Mouse (Mus musculus): Measurements from ENCODE around the gene Zmiz1. TPM values are rescaled to one million over a fixed set of nuclear protein-coding genes. Genes with fewer than 3 reads are reported as not detected.

Zmiz1 gene
- total and polyA plus RNA-seq, 3 experiments: 3.7 to 45.8 (median 11.1) TPM

GRCm38 (mm10) chr14:25607968-25608491 is 149.0 kb downstream of the Zmiz1 start (continued):
- TF ChIP-seq ZKSCAN1 (IDR thresholded peaks at IDR 0.05; ENCODE audit: borderline replicate concordance, low read depth, low read length) (no peak), MAZ (IDR thresholded peaks at IDR 0.05; ENCODE audit: low read depth, low read length) (no peak), MXI1 (IDR thresholded peaks at IDR 0.05; ENCODE audit: low read depth, low read length) (peak; percentile 86), USF2 (conservative IDR thresholded peaks at IDR 0.05; ENCODE audit: low read depth, low read length) (no peak), NELFE (IDR thresholded peaks at IDR 0.05; ENCODE audit: low read depth, low read length) (peak; percentile 46; the same call in 1 of the 2 replicates), POLR2AphosphoS2 (IDR thresholded peaks at IDR 0.05; ENCODE audit: low read depth, low read length) (no peak), PAX5 (IDR thresholded peaks at IDR 0.05; ENCODE audit: low read length) (no peak), CHD2 (IDR thresholded peaks at IDR 0.05; ENCODE audit: low read length) (no peak), NRF1 (IDR thresholded peaks at IDR 0.05; ENCODE audit: low read depth, low read length) (peak; percentile 41; the same call in 1 of the 2 replicates), IRF4 (IDR thresholded peaks at IDR 0.05; ENCODE audit: low read depth, low read length) (no peak; the same call in 1 of the 2 replicates), MEF2A (IDR thresholded peaks at IDR 0.05; ENCODE audit: borderline replicate concordance, low read depth, low read length) (peak; percentile 53; the same call in 1 of the 2 replicates), HCFC1 (IDR thresholded peaks at IDR 0.05; ENCODE audit: low read depth, low read length) (peak; percentile 61), RAD21 (IDR thresholded peaks at IDR 0.05; ENCODE audit: low read depth, low read length) (no peak; the same call in none of the 2 replicates), JUND (conservative IDR thresholded peaks at IDR 0.05; ENCODE audit: low read depth, low read length) (no peak), CHD1 (IDR thresholded peaks at IDR 0.05; ENCODE audit: low read depth, low read length) (no peak), UBTF (IDR thresholded peaks at IDR 0.05; ENCODE audit: low read depth, low read length) (no peak), GABPA (IDR thresholded peaks at IDR 0.05; ENCODE audit: insufficient replicate concordance, low read depth, low read length) (no peak), ZMIZ1 (IDR thresholded peaks at IDR 0.05; ENCODE audit: low read depth, low read length) (no peak; the same call in 1 of the 2 replicates), EP300 (IDR thresholded peaks at IDR 0.05; ENCODE audit: low read length) (no peak), SIN3A (IDR thresholded peaks at IDR 0.05; ENCODE audit: low read length) (peak; percentile 68; the same call in 1 of the 2 replicates), TCF12 (IDR thresholded peaks at IDR 0.05; ENCODE audit: low read depth, low read length) (peak; percentile 66)

- H3K27ac ChIP-seq (ENCODE audit: insufficient read depth, low read depth): 0 out of 2 replicates have a peak overlapping the region, but pooled peaks have one; percentile 19
- peak overlapping the region; percentile 61 to 75 (median 75) for H3K4me3 ChIP-seq (replicated peaks in 1 of 3; ENCODE audit: low read depth in 2 of 3, low read length in 2 of 3, poor library complexity in 1 of 3)
- dilution Hi-C loops (cut with MboI; ENCODE audit: extremely low pct_ligation_motif_present, extremely low pct_unique_long_range_greater_than_20kb, low sequenced_read_pairs) (no loop called here), in situ Hi-C loops (cut with MboI; ENCODE audit: low pct_ligation_motif_present, low pct_unique_long_range_greater_than_20kb, low sequenced_read_pairs) (loop anchor here (25.0 kb wide), 1 partner anchor 1121 kb away; the partner anchor contains the start of genes Polr3a and Rps24)
- peaks cover 8% of the 10 kb centered on the region; the same call in 1 of the 2 replicates for H3K79me2 ChIP-seq (replicated peaks; ENCODE audit: control insufficient read depth, extremely low read depth, insufficient read depth, poor library complexity, severe bottlenecking)
- H3K4me1 ChIP-seq (ENCODE audit: control insufficient read depth in 1 of 2, insufficient read depth in 2 of 2): peaks cover 22 to 55% of the 10 kb centered on the region in 2 experiments
- H3K27me3 ChIP-seq (replicated peaks): no peaks in the 10 kb centered on the region
- TF ChIP-seq JUND (conservative IDR thresholded peaks at IDR 0.05; ENCODE audit: low read depth, low read length) (no peak), USF2 (conservative IDR thresholded peaks at IDR 0.05; ENCODE audit: low read depth, low read length) (no peak), MAFK (IDR thresholded peaks at IDR 0.05; ENCODE audit: insufficient replicate concordance, low read length) (no peak), IRF4 (IDR thresholded peaks at IDR 0.05; ENCODE audit: low read depth, low read length) (no peak), TBP (conservative IDR thresholded peaks at IDR 0.05; ENCODE audit: low read depth, low read length) (no peak), MAZ (IDR thresholded peaks at IDR 0.05; ENCODE audit: low read depth, low read length) (no peak), ZKSCAN1 (IDR thresholded peaks at IDR 0.05; ENCODE audit: borderline replicate concordance, low read depth, low read length) (no peak)
- peak overlapping the region; percentile 89 for H3K4me2 ChIP-seq (ENCODE audit: insufficient read depth, low read depth, poor library complexity, severe bottlenecking)
- H3K9ac ChIP-seq (ENCODE audit: insufficient read depth, low read depth): peak overlapping the region; percentile 51
- peaks cover 0 to 29% of the 10 kb centered on the region in 2 experiments for H3K36me3 ChIP-seq (replicated peaks in 1 of 2; ENCODE audit: control insufficient read depth in 1 of 2, insufficient read depth in 1 of 2, low read length in 1 of 2)
- DNase-seq (ENCODE audit: extremely low read depth): no peak
- no peaks in the 10 kb centered on the region for H3K9me3 ChIP-seq (replicated peaks; ENCODE audit: low read length)
Measured at GRCm38 (mm10) chr14:25608618-25609017, 149.6 kb downstream of the Zmiz1 start.

Measured in CH12.LX (cell line).